Mouse (Mus musculus): ENCODE results near the gene Tagap1. TPM values are rescaled to one million over a fixed set of nuclear protein-coding genes. Genes with fewer than 3 reads are reported as not detected.
"Not testable (repeated sequence)": the region's sequence is repeated elsewhere in the genome, so short reads cannot be mapped to it uniquely, and the experiment has no call there.

Tagap1 gene
- polyA plus RNA-seq (2012; rRNA removed) = 8.8 and 11.2 TPM in 2 replicates
- 12.4 and 14.7 TPM in 2 replicates for polyA plus RNA-seq (2014; fragmentation: Nextera tagmentation; extraction: Ambion mirVana)

DNA sequence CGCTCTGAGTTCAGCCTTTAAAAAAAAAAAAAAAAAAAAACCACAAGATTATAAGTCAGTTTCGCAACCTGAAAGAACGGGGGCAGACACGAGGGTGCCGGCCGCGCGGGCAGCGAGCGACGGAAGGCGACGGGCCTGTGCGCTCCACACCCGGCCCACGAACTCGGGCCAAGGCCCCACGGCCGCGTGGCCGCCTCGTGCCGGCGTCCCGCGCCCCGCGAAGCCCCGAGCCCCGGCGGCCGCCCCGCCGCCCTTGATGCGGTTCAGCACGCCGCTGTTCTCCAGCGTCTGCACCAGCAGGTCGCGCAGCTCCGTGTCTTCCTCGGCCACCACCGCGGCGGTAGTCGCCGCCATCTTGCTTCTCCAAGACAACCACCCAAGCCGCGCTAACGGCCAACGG lies at the start of gene Tagap1:
Gene Tagap1, minus strand, starts transcription at position 381 of the 400 bp plus-strand sequence.
- ATAC-seq (ENCODE audit: insufficient read depth) = peak; percentile 39
- WGBS (ENCODE audit: insufficient replicate concordance) = 1% methylated on average over 40 of the region's 51 CpGs
- not testable (repeated sequence) for H3K27ac ChIP-seq; H3K4me1 ChIP-seq (replicated peaks; ENCODE audit: control insufficient read depth in 2 of 2, insufficient read depth in 2 of 2, low read length in 1 of 2); H3K27me3 ChIP-seq (ENCODE audit: control insufficient read depth, insufficient read depth, low read length); H3K9me3 ChIP-seq (ENCODE audit: control insufficient read depth, low read length); DNase-seq (ENCODE audit: low read depth in 3 of 3, low spot score in 3 of 3); H3K36me3 ChIP-seq (replicated peaks; ENCODE audit: control insufficient read depth, insufficient read depth, low read depth)
- Histone ChIP-seq H3K4me3 (ENCODE audit: insufficient read depth in 1 of 2, low read depth in 2 of 2, low read length in 2 of 2) (peak within 1 kb of the TSS; percentile 61 to 62), H3K9ac (replicated peaks) (peak within 1 kb of the TSS; percentile 78), H3K4me2 (ENCODE audit: low read depth) (peak within 1 kb of the TSS; percentile 63)

DNA sequence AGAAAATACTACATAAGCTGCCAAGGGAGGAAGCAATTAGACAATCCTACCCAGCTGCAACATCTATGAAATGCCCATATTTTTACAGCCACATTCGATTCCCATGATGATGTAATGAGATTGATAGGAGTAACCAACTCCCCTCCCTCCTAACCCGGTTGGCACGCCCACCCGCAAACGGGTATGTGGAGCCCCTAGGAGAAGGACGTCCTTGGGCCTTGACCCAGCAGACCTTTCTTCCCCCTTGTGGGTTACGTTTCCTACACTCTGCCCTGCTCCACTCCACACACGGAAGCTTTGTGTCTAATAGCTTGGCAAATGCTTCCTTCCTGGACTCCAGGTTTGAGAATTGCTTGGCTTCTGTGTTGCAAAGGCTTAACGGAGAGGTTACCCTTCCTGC lies 48.9 kb upstream of the Tagap1 start:
- H3K27ac ChIP-seq; DNase-seq (ENCODE audit: low read depth in 3 of 3, low spot score in 3 of 3); H3K4me1 ChIP-seq (replicated peaks; ENCODE audit: control insufficient read depth in 2 of 2, insufficient read depth in 2 of 2, low read length in 1 of 2); H3K9ac ChIP-seq (replicated peaks); ATAC-seq (ENCODE audit: insufficient read depth); H3K4me2 ChIP-seq (ENCODE audit: low read depth); H3K9me3 ChIP-seq (ENCODE audit: control insufficient read depth, low read length); H3K36me3 ChIP-seq (replicated peaks; ENCODE audit: control insufficient read depth, insufficient read depth, low read depth); H3K4me3 ChIP-seq (ENCODE audit: insufficient read depth in 1 of 2, low read depth in 2 of 2, low read length in 2 of 2); H3K27me3 ChIP-seq (ENCODE audit: control insufficient read depth, insufficient read depth, low read length): not testable (repeated sequence)
- 19% methylated on average over 3 of the region's 9 CpGs for WGBS (ENCODE audit: insufficient replicate concordance)

DNA sequence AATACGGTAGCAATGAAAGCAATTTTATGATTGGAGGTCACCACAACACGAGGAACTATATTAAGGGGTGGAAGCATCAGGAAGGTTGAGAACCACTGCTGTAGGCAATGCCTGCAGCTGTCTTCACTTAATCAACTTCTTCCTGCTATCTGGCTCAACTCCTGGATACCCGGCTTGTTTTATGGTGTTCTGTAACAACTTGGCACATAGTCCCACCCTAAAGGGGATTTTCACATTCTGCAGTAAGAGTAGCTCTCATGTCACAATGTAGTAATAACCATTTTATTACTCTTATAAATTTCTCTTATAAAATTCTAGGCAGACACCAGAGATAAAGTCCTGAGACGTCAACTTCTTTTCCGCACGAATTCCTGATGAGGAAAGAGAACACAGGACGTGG lies 48.5 kb upstream of the Tagap1 start:
- H3K27me3 ChIP-seq (ENCODE audit: control insufficient read depth, insufficient read depth, low read length); H3K4me1 ChIP-seq (replicated peaks; ENCODE audit: control insufficient read depth in 2 of 2, insufficient read depth in 2 of 2, low read length in 1 of 2); ATAC-seq (ENCODE audit: insufficient read depth); H3K36me3 ChIP-seq (replicated peaks; ENCODE audit: control insufficient read depth, insufficient read depth, low read depth); DNase-seq (ENCODE audit: low read depth in 3 of 3, low spot score in 3 of 3); H3K27ac ChIP-seq; H3K4me2 ChIP-seq (ENCODE audit: low read depth); H3K9me3 ChIP-seq (ENCODE audit: control insufficient read depth, low read length); H3K9ac ChIP-seq (replicated peaks); H3K4me3 ChIP-seq (ENCODE audit: insufficient read depth in 1 of 2, low read depth in 2 of 2, low read length in 2 of 2): not testable (repeated sequence)
- no CpG with 5 or more reads among the region's 7 CpGs for WGBS (ENCODE audit: insufficient replicate concordance)

DNA sequence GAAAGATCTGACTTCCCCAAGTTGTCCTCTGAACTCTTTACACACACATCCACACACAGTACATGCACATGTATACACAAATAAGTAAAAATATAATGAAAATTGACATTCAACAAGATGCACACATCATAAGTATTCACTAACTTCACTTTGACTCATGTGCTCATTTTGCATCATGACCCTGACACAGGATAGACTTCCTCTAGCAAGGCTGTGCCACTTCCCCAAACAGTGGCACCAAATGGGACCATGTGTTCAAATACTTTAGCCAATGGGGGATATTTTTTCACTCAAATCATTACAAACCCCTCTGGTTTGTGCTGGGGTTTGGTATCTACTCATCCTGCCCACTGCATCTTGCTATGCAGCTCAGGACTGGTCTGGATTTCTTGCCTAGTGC lies 47.9 kb upstream of the Tagap1 start:
- H3K36me3 ChIP-seq (replicated peaks; ENCODE audit: control insufficient read depth, insufficient read depth, low read depth); H3K27me3 ChIP-seq (ENCODE audit: control insufficient read depth, insufficient read depth, low read length); H3K4me2 ChIP-seq (ENCODE audit: low read depth); H3K4me1 ChIP-seq (replicated peaks; ENCODE audit: control insufficient read depth in 2 of 2, insufficient read depth in 2 of 2, low read length in 1 of 2); DNase-seq (ENCODE audit: low read depth in 3 of 3, low spot score in 3 of 3); H3K9me3 ChIP-seq (ENCODE audit: control insufficient read depth, low read length); ATAC-seq (ENCODE audit: insufficient read depth); H3K9ac ChIP-seq (replicated peaks); H3K27ac ChIP-seq; H3K4me3 ChIP-seq (ENCODE audit: insufficient read depth in 1 of 2, low read depth in 2 of 2, low read length in 2 of 2): not testable (repeated sequence)

DNA sequence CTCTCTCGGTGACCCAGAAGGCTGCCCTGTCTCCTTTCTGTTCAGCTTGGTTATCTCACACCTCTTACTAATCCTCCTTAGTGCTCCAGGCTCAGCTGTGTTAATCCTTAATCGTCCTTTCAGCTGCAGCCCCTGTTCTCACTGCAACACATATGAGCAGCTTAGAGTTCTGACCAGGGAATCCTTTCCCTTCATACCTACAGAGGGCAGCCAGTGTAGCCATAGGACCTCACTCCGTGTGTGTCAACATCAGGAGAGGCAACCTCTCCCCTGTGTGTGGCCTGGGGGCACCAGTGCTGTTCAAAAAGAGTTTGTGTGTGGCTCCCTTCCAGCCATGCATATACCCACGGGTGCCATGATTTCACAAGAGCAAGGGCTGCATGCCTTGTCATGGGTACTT lies 44.7 kb upstream of the Tagap1 start:
- not testable (repeated sequence) for ATAC-seq (ENCODE audit: insufficient read depth); H3K9ac ChIP-seq (replicated peaks); H3K9me3 ChIP-seq (ENCODE audit: control insufficient read depth, low read length); H3K36me3 ChIP-seq (replicated peaks; ENCODE audit: control insufficient read depth, insufficient read depth, low read depth); H3K4me1 ChIP-seq (replicated peaks; ENCODE audit: control insufficient read depth in 2 of 2, insufficient read depth in 2 of 2, low read length in 1 of 2); H3K4me3 ChIP-seq (ENCODE audit: insufficient read depth in 1 of 2, low read depth in 2 of 2, low read length in 2 of 2); H3K27ac ChIP-seq; H3K4me2 ChIP-seq (ENCODE audit: low read depth); DNase-seq (ENCODE audit: low read depth in 3 of 3, low spot score in 3 of 3); H3K27me3 ChIP-seq (ENCODE audit: control insufficient read depth, insufficient read depth, low read length)
- WGBS (ENCODE audit: insufficient replicate concordance) = 41% methylated on average over 3 of the region's 4 CpGs

DNA sequence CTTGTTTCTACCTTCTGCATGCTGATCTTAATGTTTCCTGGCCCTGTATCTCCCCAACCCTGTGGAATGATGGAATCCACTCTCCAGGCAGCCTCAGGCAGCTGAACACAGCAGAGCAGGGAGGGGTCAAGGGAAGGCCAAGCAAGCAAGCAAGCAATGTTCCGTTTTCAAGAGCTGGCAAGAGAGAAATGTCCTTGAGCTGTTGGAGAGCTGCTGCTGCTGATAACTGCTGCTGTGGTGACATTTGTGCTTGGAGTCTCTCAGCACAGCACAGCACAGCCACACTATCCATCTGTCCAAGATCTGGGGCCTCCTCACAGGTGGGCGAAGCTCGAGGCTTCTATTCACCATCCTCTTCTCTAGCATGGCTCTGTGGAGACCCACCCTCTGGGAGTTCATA lies 42.4 kb upstream of the Tagap1 start:
- not testable (repeated sequence) for H3K4me3 ChIP-seq (ENCODE audit: insufficient read depth in 1 of 2, low read depth in 2 of 2, low read length in 2 of 2); H3K27me3 ChIP-seq (ENCODE audit: control insufficient read depth, insufficient read depth, low read length); ATAC-seq (ENCODE audit: insufficient read depth); H3K4me2 ChIP-seq (ENCODE audit: low read depth); H3K9me3 ChIP-seq (ENCODE audit: control insufficient read depth, low read length); H3K36me3 ChIP-seq (replicated peaks; ENCODE audit: control insufficient read depth, insufficient read depth, low read depth); H3K9ac ChIP-seq (replicated peaks); H3K27ac ChIP-seq; DNase-seq (ENCODE audit: low read depth in 3 of 3, low spot score in 3 of 3); H3K4me1 ChIP-seq (replicated peaks; ENCODE audit: control insufficient read depth in 2 of 2, insufficient read depth in 2 of 2, low read length in 1 of 2)
- WGBS (ENCODE audit: insufficient replicate concordance) = no CpG with 5 or more reads among the region's 3 CpGs

DNA sequence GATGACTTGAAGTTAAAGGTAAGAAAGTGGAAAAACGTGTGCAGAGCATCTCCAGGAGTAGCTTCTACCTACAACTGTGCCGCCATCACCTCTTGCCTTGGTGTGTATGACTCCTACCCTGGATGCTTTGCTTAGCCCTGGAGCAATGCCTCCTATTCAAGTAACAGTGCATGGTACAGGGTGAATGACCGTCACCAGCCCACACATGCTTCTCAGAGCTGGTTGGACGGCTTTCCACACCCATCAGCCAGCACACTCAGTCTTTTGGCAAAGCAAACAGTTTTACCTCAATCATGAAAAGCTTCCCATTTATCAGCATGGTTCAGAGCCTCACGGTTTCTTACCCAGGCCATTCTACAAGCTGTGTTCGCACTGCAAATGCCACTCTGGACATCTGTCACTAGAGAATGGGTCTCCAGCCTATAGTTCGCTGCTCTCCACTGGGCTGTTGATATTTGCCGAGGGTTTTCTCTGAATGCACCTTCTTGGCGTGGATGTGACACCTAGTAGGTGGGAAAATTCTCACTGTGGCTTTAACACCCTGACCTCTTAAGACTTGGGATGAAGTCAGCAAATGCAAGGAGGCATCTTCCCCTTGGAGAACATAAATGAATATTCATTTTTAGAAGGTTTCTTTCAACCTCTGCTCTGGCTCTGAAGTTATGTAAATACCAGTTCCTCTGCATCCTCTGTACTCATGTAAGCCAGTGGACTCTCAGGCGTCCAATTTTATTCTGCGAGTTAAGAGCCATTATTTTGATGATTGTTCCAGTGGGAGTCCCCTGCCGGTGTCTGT lies 41.0 kb upstream of the Tagap1 start:
- H3K4me3 ChIP-seq (ENCODE audit: insufficient read depth in 1 of 2, low read depth in 2 of 2, low read length in 2 of 2); ATAC-seq (ENCODE audit: insufficient read depth); DNase-seq (ENCODE audit: low read depth in 3 of 3, low spot score in 3 of 3); H3K36me3 ChIP-seq (replicated peaks; ENCODE audit: control insufficient read depth, insufficient read depth, low read depth); H3K4me1 ChIP-seq (replicated peaks; ENCODE audit: control insufficient read depth in 2 of 2, insufficient read depth in 2 of 2, low read length in 1 of 2); H3K4me2 ChIP-seq (ENCODE audit: low read depth); H3K27me3 ChIP-seq (ENCODE audit: control insufficient read depth, insufficient read depth, low read length); H3K9me3 ChIP-seq (ENCODE audit: control insufficient read depth, low read length); H3K9ac ChIP-seq (replicated peaks); H3K27ac ChIP-seq: not testable (repeated sequence)
- WGBS (ENCODE audit: insufficient replicate concordance) = 64% methylated on average over 9 of the region's 12 CpGs

DNA sequence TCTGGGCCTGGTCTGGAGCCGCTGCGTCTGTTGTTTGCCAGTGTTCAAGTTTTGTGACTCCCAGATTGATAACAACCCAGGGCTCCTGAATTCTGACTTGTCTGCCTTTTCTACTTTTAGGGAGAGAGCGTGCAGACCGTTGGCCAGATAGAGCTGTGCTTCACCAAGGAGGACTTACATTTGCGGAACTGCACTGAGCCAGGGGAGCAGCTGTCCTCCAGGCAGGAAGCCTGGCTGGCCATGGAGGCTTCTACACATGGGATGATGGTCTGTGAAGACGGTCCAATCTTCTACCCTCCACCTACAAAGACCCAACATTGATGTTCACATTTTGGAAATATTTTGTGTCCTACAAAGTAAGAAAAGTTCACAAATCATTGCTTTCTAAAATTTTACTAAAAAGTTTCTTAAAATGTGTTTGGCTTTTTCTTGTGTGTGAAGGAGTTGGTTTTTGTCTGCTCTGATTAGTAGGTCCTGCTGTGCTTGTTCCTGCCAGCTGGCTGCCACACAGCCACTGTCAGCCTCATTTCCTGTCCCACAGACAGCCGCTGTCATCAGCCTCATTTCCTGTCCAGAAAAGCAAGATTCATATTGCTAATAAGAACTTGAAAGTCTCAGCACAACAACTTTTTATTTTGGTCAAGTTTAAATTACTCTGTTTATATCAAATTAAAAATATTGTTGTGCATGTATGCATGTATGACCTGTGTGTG lies 37.0 kb upstream of the Tagap1 start:
- not testable (repeated sequence) for H3K9ac ChIP-seq (replicated peaks); H3K27ac ChIP-seq; H3K27me3 ChIP-seq (ENCODE audit: control insufficient read depth, insufficient read depth, low read length); H3K4me1 ChIP-seq (replicated peaks; ENCODE audit: control insufficient read depth in 2 of 2, insufficient read depth in 2 of 2, low read length in 1 of 2); ATAC-seq (ENCODE audit: insufficient read depth); H3K4me3 ChIP-seq (ENCODE audit: insufficient read depth in 1 of 2, low read depth in 2 of 2, low read length in 2 of 2); DNase-seq (ENCODE audit: low read depth in 3 of 3, low spot score in 3 of 3); H3K4me2 ChIP-seq (ENCODE audit: low read depth); H3K9me3 ChIP-seq (ENCODE audit: control insufficient read depth, low read length); H3K36me3 ChIP-seq (replicated peaks; ENCODE audit: control insufficient read depth, insufficient read depth, low read depth)
- no CpG with 5 or more reads among the region's 7 CpGs for WGBS (ENCODE audit: insufficient replicate concordance)

Measured in liver, embryonic 14.5 days (tissue).